Mouse (Mus musculus) intestine, embryonic 16.5 days (tissue): ENCODE measurements at regions not wholly inside any gene's neighbourhood (a gene's known extent, or its start where the extent isn't known, plus 50 kb on each side); places are given as distances from the start of the nearest gene placed in this dataset.

Source experiments
- ATAC-seq: fragments of 200-750 bp; cut with Nextera tagmentation; 2 replicates; pipeline ENCODE4 v1.8.0; 2017; ENCODE audit warnings: moderate TSS enrichment, moderate library complexity
- H3K27ac ChIP-seq: fragments of 300-500 bp; sonication (generic); 2 replicates; pipeline ENCODE4 v1.5.1; 2014; ENCODE audit warnings: mild to moderate bottlenecking, low read length
- H3K27me3 ChIP-seq: fragments of 300-500 bp; sonication (generic); replicated peaks from 2 replicates; pipeline ENCODE4 v1.6.1; 2014; ENCODE audit warnings: low read length, control low read depth, mixed read lengths; ENCODE audit not compliant: control insufficient read depth, insufficient read depth
- H3K36me3 ChIP-seq: fragments of 300-500 bp; sonication (generic); 2 replicates; pipeline ENCODE4 v1.6.1; 2014; ENCODE audit warnings: low read length, control low read depth; ENCODE audit not compliant: control insufficient read depth, insufficient read depth
- H3K4me1 ChIP-seq: fragments of 300-500 bp; sonication (generic); 2 replicates; pipeline ENCODE4 v1.6.1; 2014; ENCODE audit warnings: low read length, control low read depth, mixed read lengths; ENCODE audit not compliant: control insufficient read depth, insufficient read depth
- H3K4me2 ChIP-seq: fragments of 300-500 bp; sonication (generic); 2 replicates; pipeline ENCODE4 v1.6.1; 2014; ENCODE audit warnings: low read depth, low read length, control low read depth
- H3K4me3 ChIP-seq: fragments of 300-500 bp; sonication (generic); 2 replicates; pipeline ENCODE4 v1.5.1; 2014; ENCODE audit warnings: mild to moderate bottlenecking, low read length
- H3K9ac ChIP-seq: fragments of 300-500 bp; sonication (generic); 2 replicates; pipeline ENCODE4 v1.6.1; 2014; ENCODE audit warnings: low read depth, low read length
- H3K9me3 ChIP-seq: fragments of 300-500 bp; sonication (generic); 2 replicates; pipeline ENCODE4 v1.6.1; 2016; ENCODE audit warnings: low read length, control low read depth; ENCODE audit not compliant: control insufficient read depth
- WGBS: fragments of 180-500 bp; shearing (Covaris S2); extraction: QIAGEN DNeasy Blood & Tissue Kit; methylation state at CpG from one replicate; pipeline ENCODE4 v1.1.7; 2014; 5-methylcytosine and 5-hydroxymethylcytosine counted together

- Histone ChIP-seq H3K4me2 (no peak overlapping the region), H3K27me3 (no peaks in the 10 kb centered on the region), H3K36me3 (no peaks in the 10 kb centered on the region), H3K27ac (no peak overlapping the region), H3K4me3 (no peak overlapping the region), H3K4me1 (no peaks in the 10 kb centered on the region), H3K9me3 (no peaks in the 10 kb centered on the region), H3K9ac (no peak overlapping the region)
- 68% methylated on average over 7 of the region's 7 CpGs for WGBS
- ATAC-seq, result no peak
Observed at GRCm38 (mm10) chr10:92511769-92512168, 210.5 kb downstream of the Nedd1 start.

DNA sequence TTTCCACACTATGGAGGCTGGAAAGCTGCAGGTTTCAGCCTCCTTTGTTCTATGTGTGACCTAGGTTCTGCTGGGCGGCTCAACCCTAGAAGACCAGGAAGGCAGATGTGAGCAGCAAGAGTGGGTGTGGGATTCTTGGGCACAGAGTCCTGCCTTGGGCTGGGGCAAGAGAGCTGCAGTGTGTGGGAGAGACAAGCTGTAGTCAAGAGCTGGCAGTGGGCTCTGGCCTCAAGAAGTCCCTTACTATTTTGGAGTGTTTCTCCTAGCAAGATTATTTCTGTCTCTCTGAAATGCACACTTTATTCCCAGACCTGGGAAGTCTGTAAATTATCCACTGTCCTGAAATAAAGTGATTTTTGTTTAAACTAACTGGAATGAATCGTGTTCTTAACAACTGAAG, 211.5 kb downstream of the Nedd1 start:
- H3K9ac ChIP-seq, result no peak overlapping the region
- H3K27ac ChIP-seq, result no peak overlapping the region
- H3K4me1 ChIP-seq, result no peaks in the 10 kb centered on the region
- H3K27me3 ChIP-seq, result no peaks in the 10 kb centered on the region
- ATAC-seq, result no peak
- H3K4me3 ChIP-seq, result no peak overlapping the region
- no peaks in the 10 kb centered on the region for H3K36me3 ChIP-seq
- H3K4me2 ChIP-seq, result no peak overlapping the region
- 69% methylated on average over 2 of the region's 2 CpGs for WGBS
- no peaks in the 10 kb centered on the region for H3K9me3 ChIP-seq

DNA sequence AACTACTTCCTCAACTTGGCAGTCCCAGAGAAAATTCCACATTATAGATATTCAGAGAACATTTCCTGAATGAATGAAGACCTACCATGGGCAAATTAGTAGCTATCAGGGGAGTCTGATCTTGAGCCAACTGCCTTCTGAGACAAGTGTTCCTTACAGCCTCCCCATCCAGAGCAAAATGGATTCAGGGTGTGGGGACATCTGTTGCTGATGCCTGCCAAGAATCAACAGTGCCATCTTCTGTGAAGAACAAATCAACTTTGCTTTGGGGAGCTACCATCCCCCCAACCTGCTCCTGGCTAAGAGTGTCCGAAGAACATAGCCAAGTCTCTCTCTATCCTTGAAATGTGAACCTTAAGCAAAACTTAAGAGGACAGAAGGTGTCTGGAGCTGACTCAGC, 217.9 kb downstream of the Nedd1 start:
- Histone ChIP-seq H3K4me2 (no peak overlapping the region), H3K9me3 (no peaks in the 10 kb centered on the region), H3K4me3 (no peak overlapping the region), H3K9ac (no peak overlapping the region), H3K36me3 (no peaks in the 10 kb centered on the region), H3K27ac (no peak overlapping the region), H3K27me3 (no peaks in the 10 kb centered on the region), H3K4me1 (no peaks in the 10 kb centered on the region)
- no peak for ATAC-seq
- WGBS, result 84% methylated on average over 1 of the region's 1 CpGs

GRCm38 (mm10) chr10:92483592-92483991, 238.6 kb downstream of the Nedd1 start:
- Histone ChIP-seq H3K27ac (no peak overlapping the region), H3K4me3 (no peak overlapping the region), H3K27me3 (no peaks in the 10 kb centered on the region), H3K36me3 (no peaks in the 10 kb centered on the region), H3K9me3 (no peaks in the 10 kb centered on the region), H3K9ac (no peak overlapping the region), H3K4me2 (no peak overlapping the region), H3K4me1 (no peaks in the 10 kb centered on the region)
- no peak for ATAC-seq
- WGBS, result 51% methylated on average over 1 of the region's 1 CpGs

DNA sequence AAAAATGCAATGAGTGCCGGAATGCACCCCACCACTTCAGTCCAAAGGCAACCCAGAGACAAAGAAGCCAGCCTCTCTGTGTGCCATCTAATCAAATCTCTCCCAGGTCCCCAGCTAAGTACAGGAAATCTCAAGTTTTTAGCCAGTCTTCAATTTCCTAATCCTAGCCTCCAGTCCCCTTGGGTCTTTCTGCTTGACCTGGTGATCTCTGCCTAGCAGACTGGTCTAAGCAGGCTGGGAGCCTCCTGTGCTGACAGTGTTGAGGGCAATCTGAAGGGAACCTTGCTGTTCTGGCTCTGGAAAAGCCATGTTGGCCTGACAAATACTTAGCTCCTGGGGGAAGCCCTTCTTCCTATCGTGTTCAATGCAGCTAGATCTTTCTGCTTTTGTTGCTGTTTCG, 248.9 kb downstream of the Nedd1 start:
- no peak overlapping the region for H3K9ac ChIP-seq
- WGBS, result 68% methylated on average over 3 of the region's 3 CpGs

DNA sequence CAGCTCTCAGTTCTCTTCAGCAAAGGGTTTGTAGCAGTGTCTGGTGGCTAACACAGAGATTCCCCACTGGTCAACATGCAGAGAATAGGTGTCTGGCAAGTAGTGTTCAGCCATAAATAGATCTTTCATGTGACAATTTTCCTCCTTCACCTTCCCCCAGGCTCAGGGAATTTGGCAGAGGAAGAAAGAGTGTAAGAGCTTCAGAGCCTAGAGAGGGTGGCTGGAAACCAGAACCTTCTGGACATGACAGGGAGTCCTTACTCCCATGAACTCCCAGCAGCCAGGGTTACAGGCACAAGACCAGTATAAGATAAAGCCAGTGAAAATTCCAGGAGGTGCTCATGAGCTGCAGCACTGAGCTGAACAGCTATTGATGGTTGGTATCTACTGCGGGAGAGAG, 251.1 kb downstream of the Nedd1 start:
- no peak overlapping the region for H3K4me2 ChIP-seq
- no peak overlapping the region for H3K27ac ChIP-seq
- no peaks in the 10 kb centered on the region for H3K9me3 ChIP-seq
- no peaks in the 10 kb centered on the region for H3K4me1 ChIP-seq
- no peak overlapping the region for H3K9ac ChIP-seq
- no peaks in the 10 kb centered on the region for H3K36me3 ChIP-seq
- ATAC-seq, result no peak
- H3K27me3 ChIP-seq, result no peaks in the 10 kb centered on the region
- WGBS, result 93% methylated on average over 1 of the region's 1 CpGs
- no peak overlapping the region for H3K4me3 ChIP-seq

More for the DNA sequence above, 248.9 kb downstream of the Nedd1 start:
- no peak overlapping the region for H3K27ac ChIP-seq
- no peak overlapping the region for H3K4me3 ChIP-seq
- no peak overlapping the region for H3K4me2 ChIP-seq
- H3K9me3 ChIP-seq, result no peaks in the 10 kb centered on the region
- H3K27me3 ChIP-seq, result no peaks in the 10 kb centered on the region
- H3K36me3 ChIP-seq, result no peaks in the 10 kb centered on the region
- ATAC-seq, result no peak
- no peaks in the 10 kb centered on the region for H3K4me1 ChIP-seq

DNA sequence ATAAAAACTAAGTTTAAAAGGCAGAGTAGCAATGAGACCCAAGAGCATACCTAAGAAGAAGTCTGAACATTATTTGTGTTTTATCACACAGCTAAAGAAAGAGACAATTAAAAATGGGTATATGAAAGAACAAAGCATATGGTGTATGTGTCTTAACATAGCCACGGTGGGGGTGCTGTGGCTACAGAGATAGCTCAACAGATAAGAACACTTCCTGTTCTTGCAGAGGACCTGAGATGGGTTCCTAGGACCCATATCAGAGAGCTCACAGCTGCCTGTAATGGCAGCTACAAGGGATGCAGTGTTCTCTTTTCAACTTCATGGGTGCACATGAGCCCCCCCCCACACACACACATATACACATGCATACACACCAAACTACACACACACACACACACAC, 267.0 kb downstream of the Nedd1 start:
- Histone ChIP-seq H3K4me1 (no peaks in the 10 kb centered on the region), H3K9me3 (no peaks in the 10 kb centered on the region), H3K27me3 (no peaks in the 10 kb centered on the region), H3K36me3 (no peaks in the 10 kb centered on the region), H3K9ac (no peak overlapping the region), H3K4me3 (no peak overlapping the region), H3K4me2 (no peak overlapping the region), H3K27ac (no peak overlapping the region)
- ATAC-seq, result no peak
- 81% methylated on average over 1 of the region's 1 CpGs for WGBS

GRCm38 (mm10) chr10:92453550-92453949, 268.7 kb downstream of the Nedd1 start:
- Histone ChIP-seq H3K4me3 (no peak overlapping the region), H3K27me3 (no peaks in the 10 kb centered on the region), H3K4me1 (no peaks in the 10 kb centered on the region), H3K9ac (no peak overlapping the region), H3K27ac (no peak overlapping the region), H3K36me3 (no peaks in the 10 kb centered on the region), H3K9me3 (no peaks in the 10 kb centered on the region), H3K4me2 (no peak overlapping the region)
- ATAC-seq, result no peak
- WGBS, result 71% methylated on average over 5 of the region's 5 CpGs

GRCm38 (mm10) chr10:92445957-92446356, 276.3 kb downstream of the Nedd1 start:
- no peaks in the 10 kb centered on the region for H3K4me1 ChIP-seq
- ATAC-seq, result no peak
- no peaks in the 10 kb centered on the region for H3K9me3 ChIP-seq
- no peak overlapping the region for H3K9ac ChIP-seq
- no peak overlapping the region for H3K4me2 ChIP-seq
- no peak overlapping the region for H3K4me3 ChIP-seq
- WGBS, result 64% methylated on average over 2 of the region's 2 CpGs
- H3K27ac ChIP-seq, result no peak overlapping the region
- H3K27me3 ChIP-seq, result no peaks in the 10 kb centered on the region
- no peaks in the 10 kb centered on the region for H3K36me3 ChIP-seq

DNA sequence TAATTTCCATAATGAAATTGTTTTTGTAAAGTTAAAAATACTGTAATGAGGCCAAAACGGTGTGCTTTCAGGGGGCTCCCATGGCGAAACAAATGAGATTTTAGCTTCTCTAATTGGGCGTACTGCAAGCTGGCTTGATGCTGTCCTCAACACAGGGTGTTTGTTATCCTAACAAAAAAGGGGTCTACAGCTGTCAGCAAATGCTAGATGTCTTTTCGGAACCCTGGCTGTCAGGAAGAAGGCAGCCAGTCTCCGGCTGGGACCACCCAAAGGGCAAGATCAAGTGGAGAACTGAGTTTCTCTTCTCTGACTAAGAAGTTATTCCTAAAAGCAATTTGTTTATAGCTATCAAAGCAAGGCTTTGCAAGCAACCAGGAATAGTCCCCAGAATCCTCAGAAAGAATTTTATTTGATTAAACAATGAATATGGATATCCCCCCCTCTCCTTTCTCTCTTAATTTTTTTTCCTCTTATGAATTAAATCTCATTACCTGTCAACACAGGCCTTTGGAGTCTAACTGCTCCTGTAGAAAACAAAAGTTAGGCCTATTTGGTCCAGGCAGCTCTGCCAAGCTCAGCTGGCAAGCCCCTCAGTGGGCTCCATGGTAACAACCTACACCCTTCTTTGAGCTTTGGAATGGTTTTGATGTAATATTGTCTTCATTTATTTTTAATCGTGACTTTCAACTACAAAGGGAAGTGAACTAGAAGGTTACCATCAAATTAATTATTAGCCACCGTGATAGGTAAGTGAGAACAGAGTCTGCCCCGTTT, 283.4 kb downstream of the Nedd1 start:
- no peak for ATAC-seq
- no peaks in the 10 kb centered on the region for H3K4me1 ChIP-seq
- H3K4me2 ChIP-seq, result no peak overlapping the region
- H3K36me3 ChIP-seq, result no peaks in the 10 kb centered on the region
- H3K9me3 ChIP-seq, result no peaks in the 10 kb centered on the region
- WGBS, result 59% methylated on average over 8 of the region's 8 CpGs
- H3K27ac ChIP-seq, result no peak overlapping the region
- no peak overlapping the region for H3K9ac ChIP-seq
- H3K27me3 ChIP-seq, result no peaks in the 10 kb centered on the region
- H3K4me3 ChIP-seq, result no peak overlapping the region
